Mouse (Mus musculus) c-Kit-positive CD71-positive TER-119-positive erythroid progenitor cells, embryonic 14.5 days (primary cell): Measurements from ENCODE around the gene Taok3.

ENCODE experiments used
- DNase-seq: peaks from one replicate; pipeline ENCODE4 v3.0.0-alpha.2; 2013; ENCODE audit warnings: low spot score

Taok3 gene

GRCm38 (mm10) chr5:117117716-117118115 lies 2.2 kb upstream of the Taok3 start:
- no peak for DNase-seq

- no peak for DNase-seq
These were observed 1.7 kb upstream of the Taok3 start for GRCm38 (mm10) chr5:117118220-117118619.

DNA sequence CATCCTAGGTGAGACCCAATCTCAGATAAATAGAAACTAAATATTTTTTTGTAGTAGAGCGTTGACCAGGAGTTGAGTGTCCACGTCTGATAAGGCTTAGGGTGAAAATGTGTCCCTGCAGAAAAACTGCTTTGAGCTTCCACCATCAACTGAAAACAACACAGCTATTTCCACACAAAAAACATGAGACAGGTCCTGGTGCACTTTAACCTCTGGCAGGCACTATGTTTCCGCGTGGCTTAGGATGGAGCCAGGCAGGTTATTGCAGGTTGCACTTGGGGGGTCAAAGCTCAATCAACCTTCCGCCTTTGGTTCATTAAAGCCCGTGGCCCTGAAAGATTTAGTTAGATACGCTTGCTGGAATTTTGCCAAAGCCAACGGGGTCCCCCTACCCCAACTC lies 1.1 kb upstream of the Taok3 start:
- no peak for DNase-seq

- peak; percentile 19 for DNase-seq
These were observed 849 bp downstream of the Taok3 start for GRCm38 (mm10) chr5:117120489-117121466.

GRCm38 (mm10) chr5:117121657-117122056 lies 1.7 kb downstream of the Taok3 start:
- no peak for DNase-seq

DNA sequence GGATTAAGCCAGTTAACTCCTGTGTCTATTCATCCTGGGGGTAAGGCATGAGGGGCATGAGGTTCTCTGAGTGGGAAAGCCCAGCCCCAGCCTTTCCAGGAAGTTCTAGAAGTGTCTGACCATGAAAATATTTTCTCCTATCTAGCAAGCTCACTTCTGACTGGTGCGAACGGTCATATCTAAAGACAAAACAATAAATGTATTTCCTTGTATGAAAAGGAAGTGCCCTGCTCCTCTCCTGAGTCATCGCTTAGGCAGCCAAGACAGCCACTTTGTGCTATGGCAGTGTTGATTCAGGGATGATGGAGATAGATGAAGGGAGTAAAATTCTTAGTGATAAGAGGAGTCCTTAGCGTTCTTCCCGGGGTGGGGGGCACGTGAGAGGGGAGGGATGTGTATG lies 3.2 kb downstream of the Taok3 start:
- DNase-seq = no peak

- DNase-seq = peak; percentile 34
These were observed 3.9 kb downstream of the Taok3 start for GRCm38 (mm10) chr5:117123840-117124239.

- DNase-seq = peak; percentile 32
These were observed 5.8 kb downstream of the Taok3 start for GRCm38 (mm10) chr5:117125482-117126346.

GRCm38 (mm10) chr5:117127051-117127450 lies 7.1 kb downstream of the Taok3 start:
- DNase-seq = no peak

DNA sequence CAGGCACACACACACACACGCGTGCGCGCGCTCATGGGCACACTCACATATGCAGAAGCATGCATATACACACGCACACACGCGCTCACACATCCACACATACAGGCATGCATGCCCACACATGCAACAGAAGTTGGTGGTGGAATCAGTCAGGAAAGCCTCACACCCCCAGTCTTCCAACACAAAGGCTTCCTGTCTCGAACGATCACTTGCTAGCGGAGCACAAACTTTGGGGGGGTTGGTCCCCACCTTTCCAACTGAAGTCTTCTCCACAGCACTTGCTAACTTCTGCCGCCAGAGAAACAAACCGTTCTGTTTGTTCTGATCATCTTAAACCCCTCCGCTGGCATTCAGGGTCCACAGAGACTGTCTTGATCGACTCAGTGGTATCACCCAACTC lies 10.8 kb downstream of the Taok3 start:
- DNase-seq = no peak

DNA sequence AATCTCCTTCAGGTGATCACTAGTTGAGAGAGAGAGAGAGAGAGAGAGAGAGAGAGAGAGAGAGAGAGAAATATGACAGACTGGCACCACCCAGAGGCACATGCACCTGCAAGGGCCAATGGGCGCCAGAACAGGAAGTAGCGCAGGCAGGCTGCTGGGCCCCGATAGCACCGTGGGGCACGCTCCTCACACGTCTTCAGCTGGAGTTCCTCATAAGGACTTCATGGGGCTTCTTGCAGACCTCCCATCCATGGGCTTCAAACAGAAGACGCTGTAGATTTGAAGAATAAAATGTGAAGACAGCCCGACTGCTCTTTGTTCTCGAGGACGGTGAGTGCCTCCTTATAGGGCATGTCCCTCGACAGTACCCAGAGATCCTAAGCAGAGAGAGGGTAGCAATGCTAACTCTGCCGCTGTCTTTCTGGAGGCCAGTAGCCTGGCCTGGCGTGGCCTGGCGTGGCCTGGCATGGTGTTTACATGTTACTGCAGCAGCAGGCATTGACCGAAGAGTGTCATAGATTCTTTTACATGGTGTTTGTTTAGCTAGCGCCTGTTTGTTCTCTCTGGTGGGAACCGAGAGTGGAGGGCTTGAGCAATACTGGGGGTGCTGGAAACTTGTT lies 13.6 kb downstream of the Taok3 start:
- peak; percentile 81 for DNase-seq

DNA sequence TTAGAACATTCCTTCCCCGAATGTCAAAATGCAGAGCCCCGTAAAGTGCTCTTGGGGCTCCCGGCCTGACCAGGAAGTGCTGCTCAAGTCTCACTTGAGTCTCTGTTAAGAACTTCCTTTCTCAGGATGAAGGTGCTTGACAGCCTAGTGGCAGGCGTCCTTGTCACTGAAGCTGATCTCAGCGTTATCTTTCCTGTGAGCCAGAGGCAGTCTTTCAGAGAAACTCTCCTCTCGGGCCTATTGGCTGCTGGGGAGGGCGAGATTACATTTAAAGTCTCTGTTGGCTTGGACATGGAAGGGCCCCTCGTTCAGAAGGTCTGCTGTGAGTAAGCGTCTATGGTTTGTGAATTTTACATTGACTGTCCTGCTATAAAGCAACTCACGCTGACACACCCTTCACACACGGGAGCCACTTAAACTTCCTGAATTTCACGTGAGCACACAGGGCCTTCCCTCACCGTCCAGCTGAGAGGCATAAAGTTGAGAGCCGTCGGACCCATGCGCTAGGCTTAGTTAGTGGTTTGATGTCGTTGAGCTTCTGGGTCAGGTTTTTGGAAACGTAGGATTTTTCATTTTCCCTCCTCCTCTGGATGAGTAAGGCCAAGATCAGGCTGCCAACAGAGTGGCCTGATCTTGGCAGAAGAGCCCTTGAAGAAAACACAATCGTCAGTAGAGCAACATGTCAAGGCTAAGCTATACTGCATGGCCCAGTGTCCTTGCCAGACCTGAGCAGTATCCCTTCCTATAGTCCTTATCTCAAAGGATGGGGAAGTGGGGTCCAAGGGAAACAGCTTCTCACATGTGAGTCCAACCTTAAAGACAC lies 14.3 kb downstream of the Taok3 start:
- DNase-seq = peak; percentile 83

DNA sequence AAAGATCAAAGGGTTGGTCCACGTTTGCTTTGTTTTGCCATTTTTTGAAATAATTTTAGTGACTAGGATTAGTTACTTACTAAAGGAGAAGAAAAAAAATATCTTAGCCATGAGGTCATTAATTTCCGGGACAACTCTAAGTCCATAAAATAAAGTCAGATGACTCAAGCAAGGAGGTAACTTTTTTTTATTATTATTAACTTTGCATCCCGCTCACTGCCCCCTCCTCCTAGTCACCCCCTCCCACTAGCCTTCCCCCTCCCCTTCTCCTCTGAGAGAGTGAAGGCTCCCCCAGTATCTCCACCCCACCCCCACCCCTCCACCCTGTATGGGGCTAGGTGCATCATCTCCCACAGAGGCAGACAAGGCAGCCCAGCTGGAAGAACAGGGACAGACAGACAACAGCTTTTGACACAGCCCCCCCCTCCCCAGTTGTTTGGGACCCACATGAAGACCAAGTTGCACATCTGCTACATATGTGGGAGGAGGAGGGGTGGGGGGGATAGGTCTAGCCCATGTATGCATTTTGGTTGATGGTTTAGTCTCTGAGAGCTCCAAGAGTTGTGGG lies 15.0 kb downstream of the Taok3 start:
- peak; percentile 24 for DNase-seq

DNA sequence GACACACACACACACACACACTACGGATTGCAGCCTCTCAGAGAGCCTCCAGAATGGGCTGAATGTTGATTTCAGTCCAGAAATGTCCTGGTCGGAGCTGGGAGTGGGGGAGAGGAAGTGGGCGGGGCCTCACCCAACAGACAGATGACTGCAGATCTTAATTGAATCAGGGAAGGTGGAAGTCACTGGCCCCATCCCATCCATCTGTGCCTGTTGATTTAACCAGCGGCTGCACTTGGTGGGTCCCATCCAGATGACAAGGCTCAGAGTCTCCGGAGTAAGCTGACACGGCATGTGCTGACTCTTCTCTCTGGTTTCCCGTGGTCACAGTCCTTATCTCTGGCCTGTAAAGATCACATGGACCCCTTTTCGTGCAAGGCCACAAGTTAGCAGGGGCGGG lies 15.9 kb downstream of the Taok3 start:
- peak; percentile 65 for DNase-seq

GRCm38 (mm10) chr5:117136570-117136969 lies 16.6 kb downstream of the Taok3 start:
- DNase-seq = no peak

DNA sequence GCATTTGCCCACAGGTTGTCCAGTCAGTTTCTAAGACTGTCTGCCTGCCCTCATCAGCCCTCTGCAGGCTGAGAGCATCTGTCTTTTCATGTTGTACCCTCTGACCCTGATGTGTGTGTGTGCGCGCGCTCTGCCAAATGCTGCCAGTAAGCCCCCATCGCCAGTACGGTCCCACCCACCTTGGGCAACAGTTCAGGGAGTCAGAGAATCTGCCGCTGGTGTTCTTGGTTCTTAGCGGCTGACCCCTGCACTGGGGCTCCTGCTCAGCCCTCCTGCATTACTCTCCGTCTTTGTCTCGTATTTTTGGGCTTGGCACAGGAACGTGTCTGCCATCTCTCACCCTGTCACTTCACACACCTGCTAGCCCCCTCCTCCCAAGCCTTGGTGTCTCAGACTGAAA lies 17.1 kb downstream of the Taok3 start:
- no peak for DNase-seq

GRCm38 (mm10) chr5:117137594-117137993 lies 17.7 kb downstream of the Taok3 start:
- peak; percentile 62 for DNase-seq

GRCm38 (mm10) chr5:117138295-117138988 lies 18.5 kb downstream of the Taok3 start:
- DNase-seq = peak; percentile 80

DNA sequence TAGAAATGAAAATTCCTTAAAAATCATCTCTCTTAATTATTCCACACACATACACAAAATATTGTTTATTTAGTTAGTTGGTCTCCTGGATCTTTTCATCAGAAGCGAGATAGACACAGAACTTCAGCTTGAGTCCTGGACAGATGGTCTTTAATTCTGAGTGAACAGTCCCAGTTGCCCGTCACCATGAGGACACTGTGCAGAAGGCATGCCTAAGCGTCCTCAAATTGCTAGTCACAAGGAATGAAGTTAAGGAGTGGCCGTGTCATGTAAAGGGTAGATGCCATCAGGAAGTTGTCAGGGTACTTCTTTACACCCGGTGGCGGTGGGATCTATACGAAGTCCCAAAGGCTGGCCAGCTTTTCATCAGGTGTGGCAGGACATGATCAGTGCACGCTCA lies 19.9 kb downstream of the Taok3 start:
- no peak for DNase-seq

DNA sequence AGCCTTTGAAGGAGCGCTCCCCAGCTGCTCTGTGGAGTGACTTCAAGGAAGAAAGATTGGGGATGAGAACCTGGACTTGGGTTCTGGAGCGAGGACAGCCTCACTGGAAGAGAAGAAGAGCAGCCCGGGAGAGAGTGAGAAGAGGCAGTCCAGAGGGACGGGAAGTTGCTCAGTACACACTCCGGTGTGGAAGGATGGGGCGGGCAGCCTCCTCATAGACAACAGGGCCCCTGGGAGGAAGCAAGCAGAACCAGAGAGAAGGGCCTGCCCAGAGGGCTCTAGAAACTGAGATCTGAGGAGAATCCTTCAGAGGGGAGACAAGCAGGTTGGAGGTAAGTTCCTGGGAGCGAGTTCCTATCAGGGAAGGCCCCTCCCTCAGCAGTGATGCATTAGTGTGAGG lies 20.4 kb downstream of the Taok3 start:
- no peak for DNase-seq
